Mouse (Mus musculus) spleen, postnatal 14 days (tissue): ENCODE results near the gene Kcnab1.

ENCODE experiments used
- DNase-seq, 2 experiments: peaks; one replicate each; pipeline ENCODE4 v3.0.0; 2021 to 2022; ENCODE audit warnings: low spot score in 2 of 2

The Kcnab1 gene

DNA sequence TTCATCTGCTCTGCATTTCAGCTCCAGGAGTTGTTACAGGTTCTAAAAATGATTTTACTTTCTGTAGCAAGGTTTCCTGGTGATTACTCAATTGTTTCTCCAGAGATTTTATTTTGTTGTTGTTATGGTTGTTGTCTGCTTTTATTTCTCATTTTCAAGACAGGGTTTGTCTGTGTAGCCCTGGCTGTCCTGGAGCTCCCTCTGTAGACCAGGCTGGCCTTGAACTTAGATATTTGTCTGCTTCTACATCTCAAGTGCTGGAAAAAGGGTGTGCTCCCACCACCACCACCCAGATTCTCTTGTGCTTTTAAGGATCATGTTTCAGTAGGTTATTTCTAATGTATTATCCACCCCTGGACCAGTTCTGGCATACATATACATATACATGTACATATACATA is 207.6 kb downstream of the Kcnab1 start:
- DNase-seq: no peak

DNA sequence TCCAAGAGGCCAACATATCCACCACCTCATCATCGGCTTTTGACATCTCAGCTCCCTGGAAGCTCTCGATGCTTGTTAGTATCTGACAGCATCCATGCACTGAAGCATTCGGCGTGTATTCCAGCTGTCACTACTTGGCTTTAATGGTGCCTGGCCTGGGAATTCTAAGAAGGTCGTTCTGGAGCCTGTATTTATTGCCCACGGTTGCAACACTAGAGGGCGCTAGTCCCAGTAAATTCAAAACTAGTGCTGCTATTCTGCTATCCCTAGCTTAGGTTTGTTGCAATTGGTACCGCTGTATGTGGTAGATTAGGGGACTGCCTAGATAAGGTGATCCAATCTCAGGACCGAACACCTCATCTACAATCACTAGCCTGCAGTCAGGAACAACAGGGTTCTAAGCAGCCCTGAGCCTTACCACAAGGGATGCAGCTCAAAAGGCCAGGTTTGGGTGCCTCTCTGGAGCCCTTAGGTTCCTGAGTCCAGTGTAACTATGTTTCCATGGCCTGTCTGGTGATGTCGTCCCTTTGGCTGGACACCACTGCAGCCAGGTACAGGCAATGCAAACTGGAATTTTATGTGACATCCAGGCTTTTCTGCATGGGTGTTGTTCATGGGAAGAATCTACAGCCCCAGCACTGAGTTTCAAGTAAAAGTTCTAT is 208.8 kb downstream of the Kcnab1 start:
- peak in 1 of 2 experiments; percentile 19 for DNase-seq

DNA sequence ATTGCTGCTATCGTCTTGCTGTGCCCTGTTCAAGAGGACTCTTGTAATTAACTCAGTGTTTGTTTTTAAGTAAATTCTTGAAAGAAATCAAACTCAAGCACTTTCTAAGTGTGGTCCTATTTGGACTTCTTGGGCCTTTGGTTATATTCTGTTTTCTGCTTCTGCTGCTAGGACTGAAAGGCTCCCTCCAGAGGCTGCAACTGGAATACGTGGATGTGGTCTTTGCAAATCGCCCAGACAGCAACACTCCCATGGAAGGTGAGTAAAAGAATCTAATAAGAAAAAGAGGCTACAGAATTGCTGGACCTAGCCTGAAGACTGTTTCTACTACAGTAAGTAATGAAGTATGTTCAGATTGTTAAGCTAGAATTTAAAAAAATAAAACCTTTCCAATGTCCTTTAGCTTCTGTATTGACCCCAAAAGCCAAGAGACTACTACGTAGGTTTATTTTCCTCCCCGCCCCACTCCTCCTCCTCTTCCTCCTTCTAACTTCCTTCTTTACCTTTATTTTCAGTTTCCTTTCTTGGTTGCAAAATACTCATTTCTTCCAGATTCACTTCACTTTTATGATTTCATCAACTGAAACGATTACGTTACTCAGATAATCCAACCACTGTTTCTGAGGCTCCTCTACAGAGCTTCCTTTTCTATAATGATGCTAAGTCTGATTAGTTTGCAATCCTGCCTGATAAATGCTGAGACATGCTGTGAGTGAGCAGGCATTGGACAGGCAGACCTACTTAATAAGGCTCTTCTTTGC is 210.2 kb downstream of the Kcnab1 start:
- DNase-seq: no peak

DNA sequence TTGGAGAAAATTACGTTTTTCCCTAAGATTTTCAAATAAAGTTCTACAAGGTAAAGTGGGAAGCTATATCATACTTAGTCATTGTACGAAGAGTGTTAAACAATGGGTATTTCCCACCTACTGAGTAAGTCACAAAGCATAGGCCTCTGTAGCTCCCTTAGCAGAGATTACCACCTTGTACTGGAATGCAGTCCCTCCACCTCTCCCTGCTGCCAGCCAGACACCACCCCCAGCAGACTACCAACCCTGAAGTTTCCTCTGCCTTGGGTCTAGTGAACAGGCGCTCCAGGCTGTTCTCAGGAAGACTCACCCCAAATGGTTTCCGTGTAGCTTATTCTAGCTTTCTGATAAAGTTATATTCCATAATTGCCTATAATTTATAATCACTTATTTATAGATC is 211.8 kb downstream of the Kcnab1 start:
- DNase-seq: no peak

DNA sequence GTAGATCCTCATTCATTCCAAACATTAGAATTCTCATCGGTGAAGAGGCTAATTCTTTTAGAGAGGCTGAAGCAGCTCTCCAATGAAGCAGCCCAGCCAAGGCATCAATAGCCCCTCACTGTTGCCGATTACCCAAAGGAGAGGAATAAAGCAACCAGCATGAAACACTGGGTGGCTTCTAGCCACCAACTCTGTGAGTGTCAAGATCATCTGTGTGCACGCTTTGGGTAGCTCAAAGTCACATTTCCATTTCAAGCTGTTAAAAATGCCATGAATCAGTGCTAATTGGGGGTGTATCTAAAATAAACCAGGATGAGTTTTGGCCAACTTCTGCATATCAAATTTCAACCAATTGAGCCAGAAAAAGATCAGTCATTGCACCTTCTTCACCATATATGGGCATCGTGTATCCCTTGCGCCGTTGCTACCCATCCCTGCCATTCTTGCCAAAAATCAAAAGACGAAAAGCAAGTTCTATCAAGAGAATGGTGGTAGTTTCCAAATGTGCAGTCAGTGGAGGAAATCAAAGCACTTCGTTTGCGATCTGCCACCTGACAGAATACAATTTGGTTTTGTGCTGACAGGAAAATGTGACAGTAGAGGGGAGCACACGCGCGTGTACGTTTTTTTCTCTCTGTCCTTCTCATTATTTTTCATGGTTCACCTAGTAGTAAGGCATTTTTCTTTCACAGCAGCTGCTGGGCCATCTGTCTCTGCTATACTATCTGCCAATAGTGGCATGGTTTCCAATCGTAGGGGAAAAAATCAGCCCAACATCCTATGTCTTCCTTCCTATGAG is 213.0 kb downstream of the Kcnab1 start:
- no peak for DNase-seq

DNA sequence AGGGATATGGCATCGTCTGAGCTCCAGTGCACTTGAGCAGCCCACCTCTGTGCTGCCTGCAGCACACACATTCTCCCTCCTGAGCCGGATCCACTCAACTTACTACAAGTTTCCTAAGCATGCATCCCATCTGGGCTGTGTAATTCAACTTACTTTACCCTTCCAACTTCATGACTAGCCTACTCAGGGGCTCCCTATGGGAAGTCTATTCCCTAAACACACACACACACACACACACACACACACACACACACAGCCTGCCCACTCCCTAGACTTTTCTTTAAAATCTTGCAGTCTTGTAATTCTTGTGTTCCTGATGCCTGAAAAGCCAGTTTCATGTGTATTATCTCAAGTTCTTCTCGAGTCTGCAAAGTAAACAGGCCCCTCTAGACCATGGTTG is 216.1 kb downstream of the Kcnab1 start:
- DNase-seq: no peak

DNA sequence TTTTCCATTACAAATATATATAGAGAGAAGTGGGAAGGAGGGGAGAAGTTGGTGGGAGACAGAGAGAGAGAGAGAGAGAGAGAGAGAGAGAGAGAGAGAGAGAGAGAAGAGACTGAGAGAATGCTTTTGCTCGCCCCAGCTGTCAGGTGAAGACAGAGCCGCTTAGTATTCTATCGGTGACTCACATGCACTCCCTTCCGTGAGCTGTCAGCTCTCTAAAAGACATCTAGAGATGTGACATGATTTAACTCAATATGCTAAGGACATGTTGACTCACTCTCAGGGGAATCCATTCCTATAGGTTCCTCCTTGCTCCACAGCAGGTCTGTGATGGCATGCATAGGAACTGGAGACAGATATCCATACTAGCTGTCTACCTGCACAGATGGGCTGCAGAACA is 219.6 kb downstream of the Kcnab1 start:
- DNase-seq: no peak

DNA sequence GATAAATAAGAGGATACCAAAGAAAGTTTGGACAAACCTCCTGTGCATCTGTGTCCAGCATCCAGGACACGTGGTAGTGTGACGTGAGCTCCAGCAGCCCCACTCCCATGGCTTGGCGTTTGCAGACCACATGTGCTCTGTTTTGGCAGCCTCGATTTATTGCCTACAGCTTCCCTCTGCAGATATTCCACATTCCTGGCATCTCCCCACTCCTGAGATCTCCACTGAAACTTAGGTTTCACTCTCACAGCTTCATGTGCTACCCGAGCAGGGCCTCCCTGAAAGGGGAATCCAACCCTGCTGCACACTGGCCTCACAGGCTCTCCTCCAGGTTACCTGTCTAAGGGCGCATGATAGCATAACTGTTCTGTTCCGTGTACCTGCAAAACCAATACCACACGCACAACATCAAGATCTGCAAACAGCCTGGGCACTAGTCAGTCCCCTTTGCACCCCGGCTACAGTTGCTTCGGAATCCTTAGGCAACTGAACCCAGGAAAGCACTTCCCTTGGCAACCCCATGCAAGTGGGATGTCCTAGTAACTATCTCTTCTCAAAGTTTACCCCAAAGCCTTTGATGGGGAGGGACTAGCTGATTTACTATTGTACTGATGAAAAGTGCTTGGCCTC is 228.8 kb downstream of the Kcnab1 start:
- DNase-seq: no peak

DNA sequence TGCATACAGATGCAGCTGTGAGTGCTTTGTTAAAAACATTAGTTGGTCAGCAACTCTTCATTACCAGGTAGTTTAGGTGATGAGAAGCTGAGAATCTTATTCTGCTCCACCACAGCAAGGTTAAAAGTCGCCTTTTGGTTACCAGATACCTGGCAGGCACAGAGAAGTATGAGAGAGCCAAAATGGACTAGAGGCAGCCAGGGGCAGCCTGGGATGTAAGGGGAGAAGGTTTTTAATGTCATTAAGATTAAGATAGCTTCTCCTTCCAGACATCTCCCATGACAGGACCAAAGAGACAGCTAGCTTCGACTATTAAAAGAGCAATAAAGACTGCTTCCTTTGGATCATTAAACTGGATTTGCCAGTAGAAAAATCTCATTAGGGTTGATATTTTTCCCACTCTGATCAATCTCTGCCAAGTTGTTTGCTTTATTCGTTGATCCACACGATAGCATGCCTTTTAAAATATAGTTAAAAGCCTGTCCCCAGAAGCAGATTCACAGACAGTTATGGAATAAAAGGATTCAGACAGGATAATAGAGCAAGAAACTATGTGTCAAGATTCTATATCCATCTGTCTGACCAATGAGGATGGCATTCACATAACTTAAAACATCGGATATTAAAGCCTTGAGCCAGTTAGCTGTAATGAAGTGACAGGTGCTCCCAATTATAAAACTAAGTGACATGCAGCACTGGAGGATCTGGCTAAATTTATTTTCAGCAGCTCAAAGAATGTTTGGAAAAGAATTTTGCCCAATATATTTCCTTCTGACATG is 231.2 kb downstream of the Kcnab1 start:
- no peak for DNase-seq

DNA sequence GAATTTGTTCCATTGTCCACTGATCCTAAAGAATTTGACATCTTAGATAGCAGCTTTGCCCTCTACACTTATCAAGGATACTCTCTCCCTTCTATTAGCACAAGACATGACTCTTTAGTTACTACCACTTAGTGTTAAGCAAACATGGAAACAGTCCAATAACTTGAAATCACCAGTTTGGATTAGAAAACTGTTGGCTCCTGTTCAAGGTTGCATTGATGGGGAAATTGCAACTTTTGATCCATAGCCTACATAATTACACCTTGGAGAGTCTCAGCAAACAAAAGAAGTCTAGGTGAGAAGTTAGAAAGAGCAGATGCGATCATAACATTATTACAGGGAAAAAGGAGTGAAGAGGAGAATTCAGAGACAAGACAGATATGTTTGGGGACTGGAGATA is 237.0 kb downstream of the Kcnab1 start:
- DNase-seq: no peak

DNA sequence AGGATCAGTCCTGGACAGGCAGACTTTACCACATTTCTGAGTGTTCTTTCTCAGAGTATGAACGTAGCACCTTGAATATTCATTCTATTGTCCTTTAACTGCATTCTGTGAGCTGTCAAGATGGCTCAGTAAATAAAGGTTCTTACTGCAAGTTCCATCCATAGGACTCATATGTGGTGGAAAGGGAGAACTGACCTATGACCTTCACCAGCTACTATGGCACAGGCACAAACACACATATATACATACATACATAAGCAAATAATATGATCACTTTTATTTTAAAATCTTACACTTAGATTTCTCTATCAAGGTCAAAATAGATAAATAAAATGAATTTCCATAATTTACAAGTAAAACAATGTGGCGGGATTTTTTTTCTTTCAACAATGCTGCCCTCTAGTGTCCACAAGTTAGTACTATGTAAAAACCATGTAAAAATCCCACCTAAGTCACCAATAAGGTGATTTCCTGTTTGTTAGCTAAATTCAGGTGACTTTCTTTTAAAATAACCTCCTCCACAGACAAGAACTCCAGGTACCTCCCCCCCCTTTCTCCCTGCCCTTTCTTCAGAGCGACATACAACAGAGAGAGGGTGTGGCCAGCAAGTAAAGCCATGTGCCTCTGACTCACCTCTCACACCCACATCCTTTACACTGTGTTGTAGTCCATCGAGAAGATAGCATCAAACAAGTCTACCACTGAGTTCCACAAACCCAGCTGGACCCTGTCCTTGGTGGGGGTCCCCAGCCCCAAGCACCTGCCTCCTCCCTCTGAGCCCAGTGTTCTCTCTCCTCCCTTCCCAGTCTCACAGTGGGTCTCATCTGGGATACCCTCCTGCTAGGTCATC is 243.3 kb downstream of the Kcnab1 start:
- no peak for DNase-seq

DNA sequence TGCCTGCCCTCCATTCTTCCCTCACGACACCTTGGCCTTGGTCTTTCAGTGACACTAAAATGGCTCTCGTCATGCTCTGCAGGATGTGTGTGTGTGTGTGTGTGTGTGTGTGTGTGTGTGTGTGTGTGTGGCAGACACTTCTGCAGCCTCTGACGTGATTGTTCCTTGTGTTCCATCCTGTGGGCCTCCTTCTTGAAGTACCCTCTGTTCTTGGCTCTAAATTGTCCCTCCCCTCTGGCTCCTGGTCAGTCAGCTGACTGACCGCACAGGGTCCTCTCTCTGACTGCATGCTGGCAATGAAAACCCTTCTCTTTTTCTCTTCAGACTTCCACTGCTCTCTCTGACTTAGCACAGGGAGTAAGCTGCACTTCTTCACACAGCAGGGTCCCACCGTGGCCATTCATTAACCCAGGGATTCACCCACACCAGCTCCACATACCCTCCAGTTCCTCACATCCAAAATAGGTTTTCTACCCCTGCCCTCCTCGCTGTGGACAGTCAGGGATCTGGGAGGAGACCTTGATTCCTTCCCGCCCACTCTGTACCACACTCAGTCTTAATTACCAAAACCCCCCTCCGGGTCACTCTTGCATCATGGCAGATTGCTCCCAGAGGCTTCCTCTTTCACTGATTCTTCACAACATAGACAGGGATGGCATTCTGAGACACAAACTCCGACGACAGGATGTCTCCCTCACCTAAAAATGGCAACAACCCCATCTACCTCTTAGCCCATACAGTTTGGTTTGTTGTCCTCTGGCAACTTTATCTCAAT is 244.3 kb downstream of the Kcnab1 start:
- no peak for DNase-seq

DNA sequence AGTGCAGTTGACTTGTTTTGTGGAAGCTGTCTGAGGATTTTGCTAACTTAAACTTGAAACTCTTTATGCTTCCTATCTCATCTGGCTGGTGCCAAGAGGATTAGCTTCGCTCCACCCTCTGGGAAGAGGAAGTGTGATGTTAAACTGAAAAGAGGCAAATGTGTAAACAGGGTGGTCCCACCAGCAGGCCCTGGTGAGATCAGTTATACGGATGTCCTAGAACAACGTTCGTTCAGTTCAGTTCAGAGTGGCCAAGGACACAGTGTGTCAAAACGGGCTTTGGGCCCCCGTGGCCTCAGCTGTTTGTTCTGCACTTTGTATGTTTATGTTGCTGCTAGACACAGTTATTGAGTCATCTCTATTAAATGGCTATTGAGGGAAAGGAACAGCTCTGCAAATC is 246.3 kb downstream of the Kcnab1 start:
- DNase-seq: no peak

DNA sequence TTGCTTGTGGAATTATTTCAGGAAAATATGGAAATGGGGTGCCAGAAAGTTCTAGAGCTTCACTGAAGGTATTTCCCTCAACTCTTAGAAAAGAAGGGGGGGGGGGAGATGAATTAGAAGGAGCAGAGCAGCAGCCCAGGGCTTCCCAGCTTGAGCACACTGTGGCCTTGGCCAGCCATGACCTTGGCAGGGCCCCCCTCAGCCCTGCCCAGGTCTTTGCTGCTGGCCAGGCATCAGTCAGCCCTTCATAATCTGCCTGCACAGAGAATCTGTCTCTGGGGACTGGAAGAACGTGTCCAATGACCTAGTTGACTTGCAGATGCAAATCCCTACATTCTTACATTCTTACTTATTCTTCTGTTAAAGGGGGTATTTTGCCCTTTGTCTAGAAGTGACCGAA is 249.1 kb downstream of the Kcnab1 start:
- no peak for DNase-seq

DNA sequence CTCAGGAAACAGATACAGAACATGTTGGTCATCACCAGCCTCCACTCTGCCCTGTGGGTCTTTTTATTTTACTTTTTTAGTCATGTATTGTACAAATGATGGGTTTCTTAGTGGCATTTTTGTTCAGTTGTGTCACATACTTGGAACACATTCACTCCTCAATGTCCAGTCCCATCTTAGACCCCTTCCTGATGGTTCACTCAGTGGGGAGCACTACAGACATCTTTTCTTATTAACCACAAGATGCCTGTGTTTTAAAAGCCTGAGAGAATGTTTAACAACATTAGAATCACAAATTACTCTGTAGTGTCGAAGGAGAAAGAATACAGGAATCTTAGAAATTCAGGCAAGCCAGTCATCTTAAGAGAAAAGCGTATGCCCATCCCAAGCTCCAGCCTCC is 249.7 kb downstream of the Kcnab1 start:
- DNase-seq: no peak

DNA sequence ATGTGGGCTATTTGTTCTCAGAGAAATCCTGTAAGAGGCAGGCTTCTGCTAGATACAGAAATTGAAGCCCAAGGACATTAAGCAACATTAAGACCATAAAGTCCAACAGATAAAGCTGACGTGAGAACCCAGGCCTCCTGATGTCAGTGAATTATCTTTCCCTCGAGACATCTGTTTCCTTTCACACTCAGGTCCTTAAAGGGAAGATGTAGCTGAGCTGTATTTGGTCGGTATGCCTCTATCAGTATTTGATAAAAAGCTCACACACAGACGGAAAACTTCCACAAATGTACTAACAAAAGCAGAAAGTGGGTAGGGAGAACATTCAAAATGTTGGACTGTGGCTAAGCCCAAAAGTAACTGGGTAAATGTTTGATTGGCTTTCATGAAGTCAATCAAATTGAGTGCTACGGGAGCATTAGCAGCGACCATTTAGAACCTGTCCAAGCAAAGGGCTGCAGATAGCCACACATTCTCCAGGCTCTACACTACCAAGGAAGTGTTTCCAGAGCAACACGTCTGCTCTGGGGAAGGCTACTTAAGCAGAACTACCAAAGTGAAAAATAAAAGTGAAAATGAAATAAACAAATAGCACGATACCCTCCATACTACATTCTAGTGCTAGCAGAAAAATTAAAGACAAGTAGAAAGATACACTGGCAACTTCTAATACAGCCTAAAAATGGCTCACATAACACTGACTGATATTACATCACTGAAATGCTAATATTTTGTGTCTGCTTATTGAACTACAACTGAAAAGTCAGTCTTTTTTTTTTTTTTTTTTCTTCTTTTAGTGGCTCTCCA is 251.2 kb downstream of the Kcnab1 start:
- DNase-seq: no peak

DNA sequence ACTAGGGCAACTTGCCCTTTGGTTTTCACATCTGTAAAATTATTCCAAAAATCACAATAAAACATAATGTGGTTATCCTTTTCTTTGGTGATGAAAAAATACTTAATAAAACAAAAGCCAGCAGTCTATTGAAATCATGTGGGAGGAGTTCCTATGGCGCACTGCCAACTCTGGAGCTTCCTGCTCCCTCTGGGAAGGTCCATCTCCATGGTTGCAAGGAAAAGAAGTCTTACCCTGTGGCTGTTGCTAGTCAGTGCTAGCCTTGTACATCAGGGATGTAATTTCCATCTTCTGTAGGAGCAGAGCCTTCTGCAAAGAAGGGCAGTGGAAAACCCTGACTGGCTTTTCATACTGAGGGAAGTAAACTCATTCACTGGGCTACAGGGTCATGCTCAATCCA is 254.3 kb downstream of the Kcnab1 start:
- no peak for DNase-seq

DNA sequence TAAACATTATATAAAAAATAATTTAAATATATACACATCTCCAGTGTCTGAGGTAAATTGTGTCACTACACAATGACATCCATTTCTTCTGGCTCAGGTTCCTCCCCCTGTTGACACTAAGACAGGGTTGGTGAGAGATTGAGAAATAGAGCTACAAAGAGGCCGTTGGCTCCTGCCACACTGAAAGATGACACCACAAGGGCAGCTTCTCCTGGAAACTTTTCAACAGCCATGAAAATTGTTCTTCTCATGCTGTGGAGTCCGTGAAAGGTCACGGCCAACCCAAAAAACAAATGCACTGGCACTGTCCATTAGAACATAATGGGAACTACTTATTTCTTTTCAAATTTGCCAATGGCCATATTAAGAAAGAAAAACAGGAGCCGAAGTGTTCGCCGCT is 256.0 kb downstream of the Kcnab1 start:
- DNase-seq: no peak
